18 mouse cellular contexts compared by ENCODE assay signal in genomic region chr2:102152851-102153250, GRCm38 (mm10).
"Had no signal": no experiment of that assay in that cellular context is flagged by ENCODE, and none has a peak within 500 bp of the region (broad histone marks: within the 10 kb centered on the region; RNA-seq: fewer than 3 reads in every experiment).

No protein-coding gene starts in this region.

- H3K4me2 ChIP-seq: intestine, embryonic 15.5 days; limb, embryonic 12.5 days; limb, embryonic 15.5 days; liver, embryonic 11.5 days; lung, embryonic 14.5 days; midbrain, embryonic 12.5 days; midbrain, embryonic 15.5 days had no signal

- H3K9me3 ChIP-seq: intestine, embryonic 15.5 days; limb, embryonic 12.5 days; limb, embryonic 15.5 days; midbrain, embryonic 12.5 days; midbrain, embryonic 15.5 days had no signal

- H3K27ac ChIP-seq: intestine, embryonic 15.5 days; kidney, postnatal 0 days; limb, embryonic 12.5 days; limb, embryonic 15.5 days; liver, embryonic 14.5 days; macrophage; midbrain, embryonic 12.5 days; midbrain, embryonic 15.5 days; stomach, postnatal 0 days had no signal

- ATAC-seq: liver, postnatal 0 days; lung, postnatal 0 days; midbrain, embryonic 15.5 days had no signal

- H3K27me3 ChIP-seq: intestine, embryonic 15.5 days; limb, embryonic 12.5 days; limb, embryonic 15.5 days; midbrain, embryonic 12.5 days; midbrain, embryonic 15.5 days had no signal

- DNase-seq: left cerebral cortex, postnatal 4 days; liver, postnatal 0 days; lung, embryonic 14.5 days; right cerebral cortex, postnatal 4 days; thymus, adult 2 months; thymus, postnatal 14 days; thymus, postnatal 4 days had no signal

- H3K9ac ChIP-seq: intestine, embryonic 15.5 days; limb, embryonic 12.5 days; limb, embryonic 15.5 days; liver, embryonic 14.5 days; liver, postnatal 0 days; lung, embryonic 14.5 days; midbrain, embryonic 12.5 days; midbrain, embryonic 15.5 days had no signal

- H3K4me3 ChIP-seq: intestine, embryonic 15.5 days; limb, embryonic 12.5 days; limb, embryonic 15.5 days; midbrain, embryonic 12.5 days; midbrain, embryonic 15.5 days had no signal

- H3K36me3 ChIP-seq: intestine, embryonic 15.5 days; limb, embryonic 15.5 days; midbrain, embryonic 12.5 days; midbrain, embryonic 15.5 days had no signal
